Mouse (Mus musculus) cerebellum, adult 8-10 months (tissue): ENCODE measurements around the gene Acbd4.

Source experiments
- DNase-seq: peaks from one replicate; pipeline ENCODE4 v3.0.0; 2022

Acbd4 gene

GRCm38 (mm10) chr11:103142441-103143182 lies 41.1 kb downstream of the Acbd4 start:
- DNase-seq, result peak; percentile 86

- DNase-seq, result no peak
Observed at GRCm38 (mm10) chr11:103144309-103145285, 43.1 kb downstream of the Acbd4 start.

- no peak for DNase-seq
Observed at GRCm38 (mm10) chr11:103146386-103146785, 44.9 kb downstream of the Acbd4 start.

GRCm38 (mm10) chr11:103147766-103148165 lies 46.3 kb downstream of the Acbd4 start:
- DNase-seq, result no peak

DNA sequence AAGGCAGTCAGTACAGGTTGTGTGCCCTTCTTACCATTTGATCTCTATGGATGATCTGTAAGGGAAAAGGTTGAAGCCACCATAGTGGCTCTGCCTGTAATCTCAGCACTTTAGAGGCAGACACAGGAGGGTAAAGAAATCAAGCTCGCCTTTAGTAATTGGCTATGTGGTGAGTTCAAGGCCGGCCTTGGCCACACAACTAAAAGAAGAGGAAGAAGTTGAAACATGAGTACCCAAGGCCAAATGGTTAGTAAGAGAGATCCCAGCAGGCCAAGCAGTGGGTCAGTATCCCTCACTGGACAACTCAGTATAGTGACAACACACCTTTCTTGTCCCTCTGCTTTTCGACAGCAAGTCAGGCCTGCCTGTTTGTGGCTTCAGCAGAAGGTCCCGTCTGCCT lies 48.3 kb downstream of the Acbd4 start:
- DNase-seq, result no peak

- peak; percentile 98 for DNase-seq
Observed at GRCm38 (mm10) chr11:103158621-103159478, 57.4 kb downstream of the Acbd4 start.

- DNase-seq, result no peak
Observed at GRCm38 (mm10) chr11:103160738-103161137, 59.3 kb downstream of the Acbd4 start.

DNA sequence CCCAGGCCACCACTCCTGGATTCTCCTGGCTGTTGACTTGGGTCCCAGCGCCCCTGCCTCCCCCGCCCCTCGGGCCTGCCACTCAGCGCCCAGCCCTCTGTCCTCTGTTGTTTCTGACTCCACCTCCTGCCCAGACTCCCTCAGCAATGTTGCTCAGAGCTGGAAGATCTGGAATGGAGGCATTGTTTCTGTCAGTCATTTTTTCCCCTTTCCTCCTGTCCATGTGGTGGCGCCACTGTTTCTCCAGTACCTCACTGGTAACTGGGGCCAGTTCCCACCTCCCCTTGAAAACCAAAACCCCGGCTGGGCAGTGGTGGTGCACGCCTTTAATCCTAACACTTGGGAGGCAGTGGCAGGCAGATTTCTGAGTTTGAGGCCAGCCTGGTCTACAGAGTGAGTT lies 60.0 kb downstream of the Acbd4 start:
- DNase-seq, result no peak
